Mouse (Mus musculus) neutrophil, adult 5-6 weeks (primary cell): ENCODE data around the gene Polr1a. TPM values are rescaled to one million over a fixed set of nuclear protein-coding genes. Genes with fewer than 3 reads are reported as not detected.

Source experiments
- ATAC-seq: fragments of 151-379, 151-347 bp; 2 replicates; pipeline ENCODE4 v1.8.0; 2017; ENCODE audit warnings: mild to moderate bottlenecking, moderate TSS enrichment; ENCODE audit not compliant: insufficient number of reproducible peaks, poor library complexity, low FRiP score, severe bottlenecking; ENCODE audit errors: extremely low read depth
- total RNA-seq: library from RNA; stranded (forward); fragments of 200-1000 nt; gene quantifications from 2 replicates; pipeline ENCODE4 v1.2.3, GENCODE M21; 2017

Polr1a gene
- total RNA-seq, 1 experiment from 2014 or later: 76.6 TPM

GRCm38 (mm10) chr6:71990371-71990837, 81.6 kb downstream of the Polr1a start:
- no peak for ATAC-seq

- ATAC-seq: no peak
These were observed 82.5 kb downstream of the Polr1a start for GRCm38 (mm10) chr6:71991190-71991932.

- no peak for ATAC-seq
These were observed 83.1 kb downstream of the Polr1a start for GRCm38 (mm10) chr6:71991933-71992325.

GRCm38 (mm10) chr6:71994004-71994403, 85.2 kb downstream of the Polr1a start:
- no peak for ATAC-seq

GRCm38 (mm10) chr6:71995081-71995480, 86.2 kb downstream of the Polr1a start:
- ATAC-seq: no peak

- no peak for ATAC-seq
These were observed 88.4 kb downstream of the Polr1a start for GRCm38 (mm10) chr6:71997215-71997614.

GRCm38 (mm10) chr6:71999917-72000512, 91.2 kb downstream of the Polr1a start:
- ATAC-seq: no peak

- no peak for ATAC-seq
These were observed 92.4 kb downstream of the Polr1a start for GRCm38 (mm10) chr6:72001220-72001777.

GRCm38 (mm10) chr6:72007411-72008212, 98.8 kb downstream of the Polr1a start:
- ATAC-seq: no peak

GRCm38 (mm10) chr6:72008213-72008655, 99.4 kb downstream of the Polr1a start:
- no peak for ATAC-seq

GRCm38 (mm10) chr6:72009454-72009853, 100.6 kb downstream of the Polr1a start:
- ATAC-seq: no peak

- ATAC-seq: no peak
These were observed 105.2 kb downstream of the Polr1a start for GRCm38 (mm10) chr6:72014033-72014432.

GRCm38 (mm10) chr6:72018052-72018451, 109.2 kb downstream of the Polr1a start:
- ATAC-seq: no peak

- no peak for ATAC-seq
These were observed 116.6 kb downstream of the Polr1a start for GRCm38 (mm10) chr6:72025497-72025896.

GRCm38 (mm10) chr6:72028079-72028478, 119.2 kb downstream of the Polr1a start:
- no peak for ATAC-seq

GRCm38 (mm10) chr6:72029674-72030073, 120.8 kb downstream of the Polr1a start:
- no peak for ATAC-seq
